Mouse (Mus musculus): ENCODE results near the gene Ccer2.

The Ccer2 gene

GRCm38 (mm10) chr7:28790066-28790806 is 34.3 kb downstream of the Ccer2 start:
- DNase-seq (ENCODE audit: low read depth in 1 of 2, low spot score in 2 of 2) = no peak

- DNase-seq (ENCODE audit: low read depth in 1 of 2, low spot score in 2 of 2) = no peak
These were observed 35.7 kb downstream of the Ccer2 start for GRCm38 (mm10) chr7:28791706-28792105.

GRCm38 (mm10) chr7:28792391-28793185 is 36.6 kb downstream of the Ccer2 start:
- no peak for DNase-seq (ENCODE audit: low read depth in 1 of 2, low spot score in 2 of 2)

GRCm38 (mm10) chr7:28793834-28794233 is 37.9 kb downstream of the Ccer2 start:
- DNase-seq (ENCODE audit: low read depth in 1 of 2, low spot score in 2 of 2) = no peak

GRCm38 (mm10) chr7:28794496-28794895 is 38.5 kb downstream of the Ccer2 start:
- no peak for DNase-seq (ENCODE audit: low read depth in 1 of 2, low spot score in 2 of 2)

- no peak for DNase-seq (ENCODE audit: low read depth in 1 of 2, low spot score in 2 of 2)
These were observed 39.9 kb downstream of the Ccer2 start for GRCm38 (mm10) chr7:28795832-28796231.

GRCm38 (mm10) chr7:28796562-28796975 is 40.6 kb downstream of the Ccer2 start:
- DNase-seq (ENCODE audit: low read depth in 1 of 2, low spot score in 2 of 2) = peak; percentile 42 to 73

- DNase-seq (ENCODE audit: low read depth in 1 of 2, low spot score in 2 of 2) = no peak
These were observed 44.0 kb downstream of the Ccer2 start for GRCm38 (mm10) chr7:28799994-28800393.

- no peak for DNase-seq (ENCODE audit: low read depth in 1 of 2, low spot score in 2 of 2)
These were observed 45.5 kb downstream of the Ccer2 start for GRCm38 (mm10) chr7:28801451-28801850.

- no peak for DNase-seq (ENCODE audit: low read depth in 1 of 2, low spot score in 2 of 2)
These were observed 46.1 kb downstream of the Ccer2 start for GRCm38 (mm10) chr7:28801901-28802670.

- no peak for DNase-seq (ENCODE audit: low read depth in 1 of 2, low spot score in 2 of 2)
These were observed 47.0 kb downstream of the Ccer2 start for GRCm38 (mm10) chr7:28802846-28803588.

- no peak for DNase-seq (ENCODE audit: low read depth in 1 of 2, low spot score in 2 of 2)
These were observed 47.8 kb downstream of the Ccer2 start for GRCm38 (mm10) chr7:28803756-28804155.

GRCm38 (mm10) chr7:28806869-28807268 is 50.9 kb downstream of the Ccer2 start:
- DNase-seq (ENCODE audit: low read depth in 1 of 2, low spot score in 2 of 2) = no peak

GRCm38 (mm10) chr7:28807641-28808220 is 51.8 kb downstream of the Ccer2 start:
- DNase-seq (ENCODE audit: low read depth in 1 of 2, low spot score in 2 of 2) = no peak

GRCm38 (mm10) chr7:28808221-28808941 is 52.4 kb downstream of the Ccer2 start, which contains the start of gene Hnrnpl:
TSS of gene Hnrnpl (plus strand) at chr7:28808541.
- DNase-seq (ENCODE audit: low read depth in 1 of 2, low spot score in 2 of 2) = peak in 1 of 2 experiments; percentile 32
